Mouse (Mus musculus) thymus, adult 2 months (tissue): Measurements from ENCODE around the gene Zfp871.
A peak's percentile ranks its signal among the peaks of the same experiment; 100 is the strongest.

Experiments
- CTCF ChIP-seq: fragments of 200-500 bp; IDR thresholded peaks from 2 replicates; pipeline ENCODE4 v1.5.1; 2012; ENCODE audit warnings: mild to moderate bottlenecking, control low read depth, low read length, moderate library complexity, borderline replicate concordance; ENCODE audit not compliant: control insufficient read depth, poor library complexity, insufficient read depth; ENCODE audit errors: extremely low read depth
- POLR2A ChIP-seq: fragments of 200-500 bp; IDR thresholded peaks from 2 replicates; pipeline ENCODE4 v1.6.1; 2012; ENCODE audit warnings: mild to moderate bottlenecking, low read length, control low read depth, moderate library complexity; ENCODE audit not compliant: control insufficient read depth, poor library complexity, insufficient read depth; ENCODE audit errors: extremely low read depth

DNA sequence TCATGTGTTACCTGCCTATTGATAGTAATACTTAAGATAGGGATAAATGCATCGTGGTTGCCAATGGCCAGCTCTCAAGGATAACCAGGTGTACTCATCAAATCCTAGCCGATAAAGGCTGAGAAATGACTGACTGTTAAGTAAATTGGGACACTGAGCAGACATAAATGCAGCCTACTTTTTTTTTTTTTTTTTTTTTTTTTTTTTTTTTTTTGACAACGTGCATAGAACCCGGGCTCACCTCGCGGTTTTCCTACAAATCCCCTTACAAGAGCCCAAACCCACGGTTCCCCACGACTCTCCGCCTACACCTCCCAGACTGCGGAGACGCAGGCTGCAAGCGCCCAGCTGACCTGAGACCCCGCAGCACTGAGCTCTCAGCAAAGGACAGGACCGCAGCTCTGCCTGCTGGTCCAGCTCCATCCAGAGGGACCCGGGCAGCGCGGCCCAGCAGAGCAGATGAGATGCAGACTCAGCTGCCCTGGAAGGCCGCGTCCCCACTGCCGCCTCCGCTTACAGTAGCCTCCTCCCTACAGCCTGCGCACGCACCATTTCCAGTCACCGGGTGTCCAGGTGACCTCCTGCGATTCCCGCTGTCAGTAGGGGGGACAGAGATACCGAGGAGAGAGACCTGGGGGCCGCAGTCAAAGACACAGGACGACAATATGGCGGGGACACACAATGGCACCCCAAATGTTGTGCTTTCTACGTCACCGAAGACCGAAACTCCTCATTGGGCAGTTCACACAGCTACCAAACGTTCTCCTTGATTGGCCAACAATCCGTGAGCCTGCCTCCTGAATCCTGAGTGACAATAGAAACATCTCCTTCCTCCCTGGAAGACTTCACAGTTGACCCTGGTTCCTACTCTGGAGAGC, 41.7 kb upstream of the Zfp871 start, which contains the start of gene Zfp799:
- 0 out of 2 replicates have a peak, but pooled peaks have one; percentile 12 for TF ChIP-seq CTCF
- TF ChIP-seq POLR2A, result no peak
